Mouse (Mus musculus): ENCODE measurements around the gene Sec14l2. TPM values are rescaled to one million over a fixed set of nuclear protein-coding genes. Genes with fewer than 3 reads are reported as not detected.
A peak's percentile ranks its signal among the peaks of the same experiment; 100 is the strongest.

Sec14l2 gene
- polyA plus RNA-seq (2015; fragmentation: Nextera tagmentation; extraction: Ambion mirVana), result 0.95 and 1.5 TPM in 2 replicates

DNA sequence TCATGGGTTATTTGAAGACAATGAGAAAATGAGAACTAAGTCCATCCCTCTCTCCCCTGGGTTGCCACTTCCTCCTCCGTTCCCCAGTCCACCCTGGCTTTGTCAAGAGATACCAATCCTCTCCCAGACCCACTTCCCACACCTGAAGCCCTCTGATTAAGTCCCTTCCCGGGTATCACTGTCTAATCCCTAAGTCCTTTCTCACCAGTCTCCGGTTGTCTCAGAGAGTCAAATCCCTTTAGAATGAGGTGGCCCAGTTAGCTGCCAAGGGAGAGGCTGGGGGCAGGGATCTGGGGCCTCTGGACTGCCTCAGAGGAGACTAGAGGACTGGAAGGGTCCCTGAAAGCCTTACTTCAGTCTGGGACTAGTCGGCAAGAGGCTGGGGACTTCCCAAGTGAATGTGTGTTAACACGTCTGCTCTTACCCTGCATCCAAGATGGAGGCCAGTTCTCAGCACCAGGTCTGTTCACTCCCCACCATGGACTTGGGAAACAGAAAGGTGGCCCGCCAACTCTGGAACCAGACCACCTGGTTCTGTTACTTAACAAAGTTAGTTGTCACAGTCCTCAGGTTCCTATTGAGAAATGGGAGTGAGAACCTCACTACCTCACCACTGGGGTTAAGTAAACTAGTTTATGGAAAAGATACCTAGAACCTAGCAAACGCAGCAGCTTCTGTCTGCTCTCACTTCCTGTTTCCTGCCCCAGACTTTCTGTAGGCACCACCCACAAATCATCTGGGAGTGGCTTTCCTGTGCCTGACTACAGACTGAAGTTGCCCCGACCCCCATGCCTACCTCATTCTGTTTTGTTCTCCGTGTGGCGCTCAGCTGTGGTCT, at the start of gene Sec14l2:
TSS of gene Sec14l2 (minus strand) at position 674 of the 838 bp plus-strand sequence.
- H3K9ac ChIP-seq (ENCODE audit: low read length), result no peak within 1 kb of the TSS
- WGBS, result 69% methylated on average over 10 of the region's 10 CpGs
- no peak within 1 kb of the TSS for H3K4me3 ChIP-seq (ENCODE audit: low read depth, low read length)
- H3K9me3 ChIP-seq (ENCODE audit: control insufficient read depth, low read length), result no peaks in the 10 kb centered on the region
- ATAC-seq (ENCODE audit: low FRiP score, low TSS enrichment) (0 out of 2 replicates have a peak, but pooled peaks have one; percentile 16), DNase-seq (ENCODE audit: low spot score) (no peak)
- no peaks in the 10 kb centered on the region for H3K27me3 ChIP-seq (ENCODE audit: control insufficient read depth, insufficient read depth, low read length)
- H3K4me1 ChIP-seq (replicated peaks; ENCODE audit: control insufficient read depth, insufficient read depth), result no peaks in the 10 kb centered on the region
- no peak within 1 kb of the TSS for H3K27ac ChIP-seq (replicated peaks)
- H3K36me3 ChIP-seq (ENCODE audit: control insufficient read depth, insufficient read depth, low read length), result no peaks in the 10 kb centered on the region
- H3K4me2 ChIP-seq (replicated peaks; ENCODE audit: low read depth), result no peak within 1 kb of the TSS
- TF ChIP-seq CTCF (IDR thresholded peaks at IDR 0.05; ENCODE audit: low read depth) (no peak), EP300 (optimal IDR thresholded peaks at IDR 0.05) (no peak)

DNA sequence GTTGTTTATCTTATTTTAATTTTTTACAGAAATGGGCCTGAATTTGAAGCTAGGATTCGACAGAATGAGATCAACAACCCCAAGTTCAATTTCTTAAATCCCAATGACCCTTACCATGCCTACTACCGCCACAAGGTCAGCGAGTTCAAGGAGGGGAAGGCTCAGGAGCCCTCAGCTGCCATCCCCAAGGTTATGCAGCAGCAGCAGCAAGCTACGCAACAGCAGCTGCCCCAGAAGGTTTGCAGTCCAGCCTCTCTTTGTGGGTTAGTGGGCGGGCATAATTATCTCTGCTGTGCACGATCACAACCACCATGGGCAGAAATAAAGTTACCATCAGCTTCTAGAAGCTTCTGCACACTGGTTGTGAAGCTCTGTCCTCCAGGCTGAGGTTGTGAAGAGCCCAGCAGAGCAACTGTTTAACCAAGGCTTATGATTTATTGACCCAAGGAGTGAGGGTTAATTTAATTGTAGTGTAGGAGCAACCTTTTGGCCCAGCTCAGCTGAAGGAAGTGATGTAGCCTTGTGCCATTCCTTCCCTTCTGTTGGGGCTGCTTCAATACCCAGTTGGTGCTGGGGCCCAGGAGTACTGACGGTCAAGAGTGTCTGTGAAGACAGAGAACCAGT, 43.4 kb upstream of the Sec14l2 start:
- Histone ChIP-seq H3K9me3 (ENCODE audit: control insufficient read depth, low read length) (no peaks in the 10 kb centered on the region), H3K27ac (replicated peaks) (no peak overlapping the region), H3K4me2 (replicated peaks; ENCODE audit: low read depth) (no peak overlapping the region), H3K9ac (ENCODE audit: low read length) (no peak overlapping the region), H3K36me3 (ENCODE audit: control insufficient read depth, insufficient read depth, low read length) (peaks cover 44% of the 10 kb centered on the region), H3K27me3 (ENCODE audit: control insufficient read depth, insufficient read depth, low read length) (no peaks in the 10 kb centered on the region), H3K4me3 (ENCODE audit: low read depth, low read length) (no peak overlapping the region), H3K4me1 (replicated peaks; ENCODE audit: control insufficient read depth, insufficient read depth) (peaks cover 2% of the 10 kb centered on the region; the same call in 1 of the 2 replicates)
- no peak for TF ChIP-seq EP300 (optimal IDR thresholded peaks at IDR 0.05)
- no peak for TF ChIP-seq CTCF (IDR thresholded peaks at IDR 0.05; ENCODE audit: low read depth)
- DNase-seq (ENCODE audit: low spot score) (no peak), ATAC-seq (ENCODE audit: low FRiP score, low TSS enrichment) (no peak)
- 84% methylated on average over 7 of the region's 7 CpGs for whole genome bisulfite sequencing

DNA sequence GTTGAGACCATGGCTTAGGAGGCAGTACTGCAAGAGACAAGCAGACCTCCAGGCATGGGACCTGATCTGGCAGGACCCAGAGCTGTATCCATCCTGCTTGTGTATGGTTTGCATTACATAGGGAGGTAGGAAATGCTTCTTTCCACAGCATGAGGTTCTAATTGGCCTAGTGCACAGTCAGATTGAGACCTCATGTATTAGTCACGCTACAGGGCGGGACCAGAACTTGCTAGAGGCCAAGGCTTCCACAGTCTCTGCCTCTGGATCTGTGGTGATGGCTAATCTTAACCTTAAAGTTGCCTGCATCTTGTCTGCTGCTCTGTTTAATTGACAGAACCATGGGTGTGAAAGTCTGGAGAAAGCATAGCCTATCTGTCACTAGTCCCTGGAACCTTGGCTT, 41.5 kb upstream of the Sec14l2 start:
- peaks cover 33% of the 10 kb centered on the region for H3K36me3 ChIP-seq (ENCODE audit: control insufficient read depth, insufficient read depth, low read length)

DNA sequence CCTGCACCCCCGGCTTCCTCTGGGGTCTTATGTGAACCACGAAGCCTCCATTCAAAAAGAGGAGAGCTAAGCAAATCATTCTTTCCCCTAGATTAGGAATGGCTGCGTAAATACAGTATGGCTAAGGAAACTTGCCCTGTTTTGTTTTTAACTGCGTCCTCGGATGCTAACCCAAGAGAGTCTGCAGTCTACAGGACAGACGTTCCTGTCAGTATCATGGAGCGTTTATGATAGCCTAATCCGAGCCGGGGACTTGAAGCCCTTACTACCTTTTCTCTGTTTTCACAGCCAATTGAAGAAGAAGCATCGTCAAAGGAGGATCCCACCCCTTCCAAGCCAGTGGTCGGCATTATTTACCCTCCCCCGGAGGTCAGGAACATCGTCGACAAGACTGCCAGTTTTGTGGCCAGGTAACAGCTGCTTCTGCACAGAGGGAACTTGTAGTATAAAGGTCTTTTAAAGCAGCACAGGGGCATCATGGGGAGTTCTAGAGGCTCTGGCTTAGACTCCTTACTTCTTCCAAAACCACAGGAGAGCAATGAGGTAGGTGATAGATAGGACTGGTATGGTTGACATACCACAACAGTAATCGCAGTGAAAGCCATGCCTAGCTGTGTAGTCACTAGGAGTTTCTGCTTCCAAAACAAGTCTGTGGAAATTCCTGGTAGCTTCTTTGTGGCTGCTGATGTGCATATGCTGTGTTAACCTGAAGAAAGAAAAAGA, 37.7 kb upstream of the Sec14l2 start:
- 3% methylated on average over 15 of the region's 15 CpGs for WGBS
- peak overlapping the region; percentile 75 for H3K9ac ChIP-seq (ENCODE audit: low read length)
- TF ChIP-seq CTCF (IDR thresholded peaks at IDR 0.05; ENCODE audit: low read depth) (no peak), EP300 (optimal IDR thresholded peaks at IDR 0.05) (no peak)
- peak overlapping the region; percentile 92 for H3K27ac ChIP-seq (replicated peaks)
- peaks cover 14% of the 10 kb centered on the region for H3K36me3 ChIP-seq (ENCODE audit: control insufficient read depth, insufficient read depth, low read length)
- H3K27me3 ChIP-seq (ENCODE audit: control insufficient read depth, insufficient read depth, low read length), result no peaks in the 10 kb centered on the region
- peaks cover 10% of the 10 kb centered on the region; the same call in 1 of the 2 replicates for H3K4me1 ChIP-seq (replicated peaks; ENCODE audit: control insufficient read depth, insufficient read depth)
- no peaks in the 10 kb centered on the region for H3K9me3 ChIP-seq (ENCODE audit: control insufficient read depth, low read length)
- H3K4me2 ChIP-seq (replicated peaks; ENCODE audit: low read depth), result peak overlapping the region; percentile 76
- ATAC-seq (ENCODE audit: low FRiP score, low TSS enrichment) (no peak), DNase-seq (ENCODE audit: low spot score) (no peak)
- H3K4me3 ChIP-seq (ENCODE audit: low read depth, low read length), result peak overlapping the region; percentile 68

More for the DNA sequence above, 41.5 kb upstream of the Sec14l2 start:
- Histone ChIP-seq H3K4me1 (replicated peaks; ENCODE audit: control insufficient read depth, insufficient read depth) (peaks cover 7% of the 10 kb centered on the region; the same call in 1 of the 2 replicates), H3K4me3 (ENCODE audit: low read depth, low read length) (no peak overlapping the region), H3K27me3 (ENCODE audit: control insufficient read depth, insufficient read depth, low read length) (no peaks in the 10 kb centered on the region), H3K9ac (ENCODE audit: low read length) (no peak overlapping the region), H3K9me3 (ENCODE audit: control insufficient read depth, low read length) (no peaks in the 10 kb centered on the region), H3K4me2 (replicated peaks; ENCODE audit: low read depth) (no peak overlapping the region), H3K27ac (replicated peaks) (no peak overlapping the region)
- TF ChIP-seq CTCF (IDR thresholded peaks at IDR 0.05; ENCODE audit: low read depth) (no peak), EP300 (optimal IDR thresholded peaks at IDR 0.05) (no peak)
- WGBS, result 84% methylated on average over 2 of the region's 2 CpGs
- no peak for DNase-seq (ENCODE audit: low spot score)
- no peak for ATAC-seq (ENCODE audit: low FRiP score, low TSS enrichment)

DNA sequence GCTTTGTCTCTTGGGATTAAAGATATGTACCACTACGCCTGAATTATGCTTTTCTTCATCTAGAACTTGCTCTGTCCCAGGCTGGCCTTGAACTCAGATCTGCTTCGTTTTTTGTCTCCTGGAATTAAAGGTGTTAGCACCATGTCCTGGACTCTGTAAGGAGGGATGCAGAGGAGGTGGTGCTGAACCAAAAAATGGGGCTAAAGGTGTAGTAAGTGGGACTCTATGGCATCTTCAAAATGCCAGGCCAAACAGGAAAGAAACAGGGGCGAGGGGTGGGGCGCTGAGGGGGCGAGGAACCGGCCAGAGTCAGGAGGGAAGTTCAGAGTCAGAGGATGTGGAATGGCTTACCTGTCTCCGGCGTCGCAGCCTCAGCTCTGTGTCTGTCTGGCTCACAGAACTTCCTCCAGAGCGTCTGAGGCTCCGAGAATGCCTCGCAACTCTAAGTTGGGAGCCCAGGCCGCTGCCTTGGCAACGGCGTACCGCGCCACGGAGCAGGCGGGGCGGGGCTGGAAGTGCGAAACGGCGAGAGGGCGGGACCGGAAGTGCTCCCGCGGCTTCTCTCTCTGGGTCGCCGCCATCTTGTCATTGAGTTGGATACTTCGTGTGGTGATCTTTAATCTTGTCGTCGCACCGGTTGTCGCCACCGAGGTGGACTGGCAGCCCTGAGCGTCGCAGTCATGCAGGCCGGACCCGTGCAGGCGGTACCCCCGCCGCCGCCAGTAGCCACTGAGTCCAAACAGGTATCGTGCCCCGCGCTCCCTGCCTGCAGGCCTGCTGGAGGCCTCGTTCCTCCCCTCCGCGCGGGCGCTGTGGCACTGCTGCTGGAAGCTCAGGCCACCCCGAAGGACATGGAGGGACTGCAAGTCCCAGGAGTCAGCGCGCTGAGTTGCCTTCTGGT, 36.8 kb upstream of the Sec14l2 start, which contains the start of the genes Ccdc157 and Sf3a1:
TSS of gene Ccdc157 (minus strand) at position 486 of the 901 bp plus-strand sequence.
TSS of gene Sf3a1 (plus strand) at position 543 of the 901 bp plus-strand sequence.
- Histone ChIP-seq H3K9ac (ENCODE audit: low read length) (peak within 1 kb of the TSS; percentile 75), H3K4me3 (ENCODE audit: low read depth, low read length) (peak within 1 kb of the TSS; percentile 68), H3K4me1 (replicated peaks; ENCODE audit: control insufficient read depth, insufficient read depth) (peaks cover 10% of the 10 kb centered on the region; the same call in 1 of the 2 replicates), H3K9me3 (ENCODE audit: control insufficient read depth, low read length) (no peaks in the 10 kb centered on the region), H3K27ac (replicated peaks) (peak within 1 kb of the TSS; percentile 92), H3K4me2 (replicated peaks; ENCODE audit: low read depth) (peak within 1 kb of the TSS; percentile 76), H3K27me3 (ENCODE audit: control insufficient read depth, insufficient read depth, low read length) (no peaks in the 10 kb centered on the region), H3K36me3 (ENCODE audit: control insufficient read depth, insufficient read depth, low read length) (peaks cover 10% of the 10 kb centered on the region)
- TF ChIP-seq CTCF (IDR thresholded peaks at IDR 0.05; ENCODE audit: low read depth) (peak; percentile 28; the same call in 1 of the 2 replicates), EP300 (optimal IDR thresholded peaks at IDR 0.05) (no peak)
- WGBS, result 2% methylated on average over 45 of the region's 54 CpGs
- ATAC-seq (ENCODE audit: low FRiP score, low TSS enrichment) (peak; percentile 96), DNase-seq (ENCODE audit: low spot score) (peak; percentile 96)
